Mouse (Mus musculus): ENCODE data around the gene Pum1. TPM values are rescaled to one million over a fixed set of nuclear protein-coding genes. Genes with fewer than 3 reads are reported as not detected.

The Pum1 gene
- polyA plus RNA-seq, 1 experiment from 2014 or later, result 91.6 TPM

- Histone ChIP-seq H3K27me3 (replicated peaks; ENCODE audit: control insufficient read depth, insufficient read depth, low read length) (no peaks in the 10 kb centered on the region), H3K9ac (ENCODE audit: low read length) (0 out of 2 replicates have a peak overlapping the region, but pooled peaks have one; percentile 17), H3K9me3 (replicated peaks; ENCODE audit: control insufficient read depth, low read length) (no peaks in the 10 kb centered on the region), H3K4me1 (ENCODE audit: control insufficient read depth, insufficient read depth, low read length) (peaks cover 37% of the 10 kb centered on the region), H3K27ac (ENCODE audit: low read depth, low read length) (peak overlapping the region; percentile 89), H3K4me2 (ENCODE audit: low read length) (no peak overlapping the region), H3K4me3 (ENCODE audit: low read depth, low read length) (no peak overlapping the region), H3K36me3 (ENCODE audit: control insufficient read depth, insufficient read depth, low read length) (peaks cover 8% of the 10 kb centered on the region; the same call in 1 of the 2 replicates)
- DNase-seq (ENCODE audit: low spot score) (peak; percentile 42), ATAC-seq (no peak)
- WGBS, result 70% methylated on average over 8 of the region's 8 CpGs
Observed at GRCm38 (mm10) chr4:130815860-130816259, 152.7 kb downstream of the Pum1 start.

GRCm38 (mm10) chr4:130819806-130820205, 156.7 kb downstream of the Pum1 start:
- ATAC-seq (no peak), DNase-seq (ENCODE audit: low spot score) (no peak)
- Histone ChIP-seq H3K27ac (ENCODE audit: low read depth, low read length) (no peak overlapping the region), H3K36me3 (ENCODE audit: control insufficient read depth, insufficient read depth, low read length) (peaks cover 37% of the 10 kb centered on the region), H3K4me3 (ENCODE audit: low read depth, low read length) (no peak overlapping the region), H3K9me3 (replicated peaks; ENCODE audit: control insufficient read depth, low read length) (no peaks in the 10 kb centered on the region), H3K27me3 (replicated peaks; ENCODE audit: control insufficient read depth, insufficient read depth, low read length) (no peaks in the 10 kb centered on the region), H3K9ac (ENCODE audit: low read length) (no peak overlapping the region), H3K4me1 (ENCODE audit: control insufficient read depth, insufficient read depth, low read length) (peaks cover 15% of the 10 kb centered on the region), H3K4me2 (ENCODE audit: low read length) (no peak overlapping the region)
- WGBS, result 87% methylated on average over 3 of the region's 3 CpGs

- H3K36me3 ChIP-seq (ENCODE audit: control insufficient read depth, insufficient read depth, low read length), result peaks cover 40% of the 10 kb centered on the region
- H3K9me3 ChIP-seq (replicated peaks; ENCODE audit: control insufficient read depth, low read length), result no peaks in the 10 kb centered on the region
- no peak for DNase-seq (ENCODE audit: low spot score)
- H3K4me1 ChIP-seq (ENCODE audit: control insufficient read depth, insufficient read depth, low read length), result peaks cover 5% of the 10 kb centered on the region
- no peak overlapping the region for H3K4me2 ChIP-seq (ENCODE audit: low read length)
- WGBS, result 80% methylated on average over 7 of the region's 7 CpGs
- no peaks in the 10 kb centered on the region for H3K27me3 ChIP-seq (replicated peaks; ENCODE audit: control insufficient read depth, insufficient read depth, low read length)
- H3K27ac ChIP-seq (ENCODE audit: low read depth, low read length), result no peak overlapping the region
- H3K9ac ChIP-seq (ENCODE audit: low read length), result no peak overlapping the region
- ATAC-seq, result no peak
- no peak overlapping the region for H3K4me3 ChIP-seq (ENCODE audit: low read depth, low read length)
Observed at GRCm38 (mm10) chr4:130820594-130821255, 157.6 kb downstream of the Pum1 start.

- H3K4me1 ChIP-seq (ENCODE audit: control insufficient read depth, insufficient read depth, low read length), result peaks cover 5% of the 10 kb centered on the region; the same call in 1 of the 2 replicates
- H3K27me3 ChIP-seq (replicated peaks; ENCODE audit: control insufficient read depth, insufficient read depth, low read length), result no peaks in the 10 kb centered on the region
- DNase-seq (ENCODE audit: low spot score) (peak; percentile 57), ATAC-seq (peak; percentile 69)
- H3K4me3 ChIP-seq (ENCODE audit: low read depth, low read length), result no peak overlapping the region
- H3K36me3 ChIP-seq (ENCODE audit: control insufficient read depth, insufficient read depth, low read length), result peaks cover 8% of the 10 kb centered on the region; the same call in 1 of the 2 replicates
- H3K4me2 ChIP-seq (ENCODE audit: low read length), result no peak overlapping the region
- H3K27ac ChIP-seq (ENCODE audit: low read depth, low read length), result no peak overlapping the region
- no peak overlapping the region for H3K9ac ChIP-seq (ENCODE audit: low read length)
- H3K9me3 ChIP-seq (replicated peaks; ENCODE audit: control insufficient read depth, low read length), result no peaks in the 10 kb centered on the region
- WGBS, result 12% methylated on average over 18 of the region's 18 CpGs
Observed at GRCm38 (mm10) chr4:130828851-130829673, 165.9 kb downstream of the Pum1 start.

Other genes starting within 250 kb of the Pum1 start
- 12.6 and 15.8 TPM in 2 replicates for gene Nkain1, start 89.1 kb upstream of the Pum1 start, polyA plus RNA-seq (2014; fragmentation: Nextera tagmentation; extraction: Ambion mirVana)
- gene Sdc3, start 129.2 kb downstream of the Pum1 start, polyA plus RNA-seq (2014; fragmentation: Nextera tagmentation; extraction: Ambion mirVana), result 47.6 and 61.2 TPM in 2 replicates
- gene Laptm5, start 249.8 kb downstream of the Pum1 start, polyA plus RNA-seq (2014; fragmentation: Nextera tagmentation; extraction: Ambion mirVana), result 27.6 and 31.9 TPM in 2 replicates